Mouse (Mus musculus): Measurements from ENCODE around the gene Nat8f1.

DNA sequence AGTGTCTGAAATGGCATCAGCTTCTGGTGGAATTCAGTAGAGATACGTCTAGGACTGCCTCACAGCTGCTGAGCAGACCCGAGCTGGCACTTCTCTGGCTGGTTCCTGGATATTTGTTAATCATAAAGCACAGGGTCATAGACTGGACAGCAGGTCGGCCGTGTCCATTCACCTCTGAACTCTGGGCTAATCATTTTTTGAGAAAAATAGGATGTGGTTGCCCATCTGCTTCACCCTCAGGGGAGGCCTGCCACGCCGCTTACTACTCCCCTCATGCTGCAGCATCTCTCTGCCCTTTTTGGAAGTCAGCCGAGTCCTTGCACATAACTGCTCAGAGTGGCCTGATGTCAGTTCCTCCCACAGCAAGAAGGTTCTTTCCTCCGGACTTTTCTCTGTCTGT, 18.6 kb upstream of the Nat8f1 start:
- TF ChIP-seq EP300 (IDR thresholded peaks at IDR 0.05; ENCODE audit: low read depth) (no peak), CTCF (IDR thresholded peaks at IDR 0.05; ENCODE audit: low read depth) (no peak)

All from liver, embryonic 14.5 days (tissue).